Mouse (Mus musculus) liver, adult 2 months (tissue): ENCODE measurements around the gene Pdzd2. TPM values are rescaled to one million over a fixed set of nuclear protein-coding genes. Genes with fewer than 3 reads are reported as not detected.

Experiments
- DNase-seq: peaks from one replicate; pipeline ENCODE4 v3.0.0-alpha.2; 2011; ENCODE audit warnings: low read depth, low spot score; ENCODE audit errors: extremely low read depth
- H3K27ac ChIP-seq: fragments of 200-500 bp; replicated peaks from 2 replicates; pipeline ENCODE4 v1.5.1; 2012; ENCODE audit warnings: low read depth, mild to moderate bottlenecking, control low read depth, inconsistent platforms, low read length; ENCODE audit not compliant: insufficient read depth
- H3K27me3 ChIP-seq: fragments of 200-500 bp; 2 replicates; pipeline ENCODE4 v1.6.1; 2012; ENCODE audit warnings: mild to moderate bottlenecking, moderate library complexity, low read length, inconsistent platforms; ENCODE audit not compliant: control insufficient read depth, insufficient read depth
- H3K36me3 ChIP-seq: fragments of 200-500 bp; 2 replicates; pipeline ENCODE4 v1.6.1; 2012; ENCODE audit warnings: low read length, inconsistent platforms; ENCODE audit not compliant: control insufficient read depth, insufficient read depth
- H3K4me1 ChIP-seq: fragments of 200-500 bp; 2 replicates; pipeline ENCODE4 v1.6.1; 2011; ENCODE audit warnings: low read length; ENCODE audit not compliant: control insufficient read depth, insufficient read depth
- H3K4me3 ChIP-seq: fragments of 200-500 bp; 2 replicates; pipeline ENCODE4 v1.5.1; 2011; ENCODE audit warnings: low read depth, mild to moderate bottlenecking, control low read depth, low read length, moderate library complexity; ENCODE audit not compliant: insufficient read depth
- H3K79me2 ChIP-seq: fragments of 200-500 bp; 2 replicates; pipeline ENCODE4 v1.6.1; 2012; ENCODE audit warnings: inconsistent platforms, mild to moderate bottlenecking, low read length, moderate library complexity; ENCODE audit not compliant: control insufficient read depth, insufficient read depth
- H3K9ac ChIP-seq: fragments of 200-500 bp; 2 replicates; pipeline ENCODE4 v1.6.1; 2012; ENCODE audit warnings: low read depth, mild to moderate bottlenecking, control low read depth, inconsistent platforms, low read length
- CTCF ChIP-seq: fragments of 200-500 bp; IDR thresholded peaks from 2 replicates; pipeline ENCODE4 v1.5.1; 2011; ENCODE audit warnings: low read depth, low read length, control low read depth
- POLR2A ChIP-seq: fragments of 200-500 bp; IDR thresholded peaks from 2 replicates; pipeline ENCODE4 v1.6.1; 2011; ENCODE audit warnings: low read length, control low read depth; ENCODE audit not compliant: insufficient read depth; ENCODE audit errors: extremely low read depth
- WGBS: fragments of 180-500 bp; shearing (Covaris S2); methylation state at CpG from one replicate; pipeline ENCODE4 v1.1.7; 2018; 5-methylcytosine and 5-hydroxymethylcytosine counted together
- polyA plus RNA-seq: library from polyadenylated mRNA; depleted of rRNA; stranded (reverse); fragments of >200 nt; gene quantifications from 2 replicates; pipeline ENCODE4 v1.2.3, GENCODE M21; 2012
- total RNA-seq: library from RNA; depleted of rRNA; stranded (reverse); fragments of >200 nt; gene quantifications from 2 replicates; pipeline ENCODE4 v1.2.3, GENCODE M21; 2014

Pdzd2 gene
- total and polyA plus RNA-seq, 2 experiments: 0.11 to 0.74 TPM

DNA sequence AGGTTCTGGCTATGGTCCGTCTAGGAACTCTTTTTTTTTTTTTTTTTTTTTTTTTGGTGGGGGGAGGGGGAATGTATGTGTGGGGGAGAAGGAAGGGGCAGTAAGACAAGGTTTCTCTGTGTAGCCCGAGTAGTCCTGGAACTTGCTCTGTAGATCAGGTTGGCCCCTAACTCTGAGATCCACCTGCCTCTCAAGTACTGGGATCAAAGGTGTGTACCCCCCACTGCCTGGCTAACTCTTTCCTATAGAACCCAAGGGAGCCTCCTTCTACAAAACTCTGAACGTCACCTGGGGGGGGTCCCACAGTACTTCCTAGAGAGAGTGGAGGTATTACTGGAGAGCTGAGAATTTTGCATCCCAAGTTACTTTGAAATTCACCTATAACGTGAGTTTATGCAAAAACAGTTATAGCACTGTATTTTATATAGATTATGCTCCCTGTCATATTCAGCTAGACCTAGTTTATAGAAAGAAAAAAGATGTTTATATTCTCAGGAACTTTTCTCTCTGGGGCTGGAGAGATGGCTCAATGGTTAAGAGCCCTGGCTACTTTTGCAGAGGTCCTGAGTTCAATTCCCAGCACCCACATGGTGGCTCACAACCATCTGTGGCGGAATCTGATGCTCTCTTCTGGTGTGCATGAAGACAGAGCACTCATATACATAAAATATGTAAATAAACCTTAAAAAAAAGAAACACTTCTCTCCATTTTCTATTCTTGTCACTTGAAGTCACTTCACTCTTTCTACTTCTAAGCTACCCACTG, 191.9 kb downstream of the Pdzd2 start:
- H3K4me1 ChIP-seq: no peaks in the 10 kb centered on the region
- no peak overlapping the region for H3K9ac ChIP-seq
- no peak for TF ChIP-seq CTCF
- TF ChIP-seq POLR2A: no peak
- no peak overlapping the region for H3K4me3 ChIP-seq
- WGBS: 85% methylated on average over 5 of the region's 5 CpGs
- no peaks in the 10 kb centered on the region for H3K79me2 ChIP-seq
- H3K27me3 ChIP-seq: 0 out of 2 replicates have a peak, but pooled peaks cover 2% of the 10 kb centered on the region
- no peak overlapping the region for H3K27ac ChIP-seq
- no peak for DNase-seq
- no peaks in the 10 kb centered on the region for H3K36me3 ChIP-seq

GRCm38 (mm10) chr15:12546781-12547180, 192.9 kb downstream of the Pdzd2 start:
- Histone ChIP-seq H3K79me2 (no peaks in the 10 kb centered on the region), H3K4me3 (no peak overlapping the region), H3K36me3 (no peaks in the 10 kb centered on the region), H3K27me3 (no peaks in the 10 kb centered on the region), H3K4me1 (no peaks in the 10 kb centered on the region), H3K9ac (no peak overlapping the region), H3K27ac (no peak overlapping the region)
- 81% methylated on average over 6 of the region's 6 CpGs for WGBS
- DNase-seq: no peak
- TF ChIP-seq CTCF: no peak
- no peak for TF ChIP-seq POLR2A

- no peak overlapping the region for H3K27ac ChIP-seq
- TF ChIP-seq CTCF (no peak), POLR2A (no peak)
- no peak overlapping the region for H3K9ac ChIP-seq
- no peaks in the 10 kb centered on the region for H3K79me2 ChIP-seq
- no peak overlapping the region for H3K4me3 ChIP-seq
- no peaks in the 10 kb centered on the region for H3K27me3 ChIP-seq
- H3K4me1 ChIP-seq: no peaks in the 10 kb centered on the region
- H3K36me3 ChIP-seq: no peaks in the 10 kb centered on the region
- DNase-seq: no peak
- 66% methylated on average over 6 of the region's 6 CpGs for WGBS
These were observed 194.1 kb downstream of the Pdzd2 start for GRCm38 (mm10) chr15:12545671-12546070.

DNA sequence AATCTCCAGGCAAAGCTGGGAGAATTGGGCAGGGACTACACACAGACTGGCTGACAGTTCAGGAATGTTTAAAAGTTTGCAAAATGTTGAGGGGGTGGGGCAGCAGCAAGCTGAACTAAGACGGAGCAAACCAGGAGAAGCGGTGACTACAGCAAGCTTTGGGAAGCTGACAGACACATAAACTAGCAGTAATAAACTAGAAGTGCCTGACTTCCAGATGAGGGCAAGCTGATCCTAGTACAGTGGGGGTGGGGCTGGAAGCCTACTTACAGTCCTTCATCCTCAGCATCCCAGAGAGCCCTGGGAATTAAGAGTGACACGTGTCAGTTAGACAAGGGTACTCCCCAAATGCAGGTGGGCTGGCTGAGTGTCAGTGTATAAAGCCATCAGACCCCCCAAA, 194.5 kb downstream of the Pdzd2 start:
- Histone ChIP-seq H3K9ac (no peak overlapping the region), H3K27me3 (no peaks in the 10 kb centered on the region), H3K27ac (no peak overlapping the region), H3K79me2 (no peaks in the 10 kb centered on the region), H3K4me1 (no peaks in the 10 kb centered on the region), H3K36me3 (no peaks in the 10 kb centered on the region), H3K4me3 (no peak overlapping the region)
- TF ChIP-seq POLR2A (no peak), CTCF (no peak)
- WGBS: 48% methylated on average over 3 of the region's 3 CpGs
- DNase-seq: no peak

GRCm38 (mm10) chr15:12543686-12544325, 195.9 kb downstream of the Pdzd2 start:
- Histone ChIP-seq H3K9ac (no peak overlapping the region), H3K79me2 (no peaks in the 10 kb centered on the region), H3K4me1 (no peaks in the 10 kb centered on the region), H3K27ac (no peak overlapping the region), H3K4me3 (no peak overlapping the region), H3K27me3 (no peaks in the 10 kb centered on the region), H3K36me3 (no peaks in the 10 kb centered on the region)
- TF ChIP-seq CTCF (no peak), POLR2A (no peak)
- 84% methylated on average over 13 of the region's 13 CpGs for WGBS
- no peak for DNase-seq

- no peak for DNase-seq
- 85% methylated on average over 6 of the region's 6 CpGs for WGBS
- Histone ChIP-seq H3K4me1 (no peaks in the 10 kb centered on the region), H3K79me2 (no peaks in the 10 kb centered on the region), H3K36me3 (no peaks in the 10 kb centered on the region), H3K4me3 (no peak overlapping the region), H3K27me3 (no peaks in the 10 kb centered on the region), H3K9ac (no peak overlapping the region), H3K27ac (no peak overlapping the region)
- TF ChIP-seq CTCF (no peak), POLR2A (no peak)
These were observed 197.4 kb downstream of the Pdzd2 start for GRCm38 (mm10) chr15:12542316-12542715.
